Mouse (Mus musculus) spleen, adult 2 months (tissue): ENCODE measurements around the gene Plau. TPM values are rescaled to one million over a fixed set of nuclear protein-coding genes. Genes with fewer than 3 reads are reported as not detected.

Experiments
- DNase-seq, 2 experiments: peaks; one replicate each; pipeline versions ENCODE4 v3.0.0 to v3.0.0-alpha.2; 2012 to 2021; ENCODE audit warnings: low spot score in 2 of 2, low read depth in 1 of 2
- H3K27ac ChIP-seq: fragments of 200-500 bp; 2 replicates; pipeline ENCODE4 v1.5.1; 2012; ENCODE audit warnings: low read length, inconsistent platforms; ENCODE audit not compliant: insufficient read depth
- H3K27me3 ChIP-seq: fragments of 200-500 bp; 2 replicates; pipeline ENCODE4 v1.6.1; 2012; ENCODE audit warnings: mild to moderate bottlenecking, moderate library complexity, low read length, inconsistent platforms; ENCODE audit not compliant: control insufficient read depth, insufficient read depth
- H3K36me3 ChIP-seq: fragments of 200-500 bp; 2 replicates; pipeline ENCODE4 v1.6.1; 2012; ENCODE audit warnings: mild to moderate bottlenecking, low read length, inconsistent platforms; ENCODE audit not compliant: control insufficient read depth, insufficient read depth
- H3K4me1 ChIP-seq: fragments of 200-500 bp; 2 replicates; pipeline ENCODE4 v1.6.1; 2011; ENCODE audit warnings: inconsistent platforms; ENCODE audit not compliant: control insufficient read depth, insufficient read depth, insufficient read length
- H3K4me3 ChIP-seq: fragments of 200-500 bp; 2 replicates; pipeline ENCODE4 v1.5.1; 2011; ENCODE audit warnings: mild to moderate bottlenecking, inconsistent platforms; ENCODE audit not compliant: insufficient read depth, insufficient read length; ENCODE audit errors: extremely low read depth
- CTCF ChIP-seq: fragments of 200-500 bp; IDR thresholded peaks from 2 replicates; pipeline ENCODE4 v1.5.1; 2011; ENCODE audit warnings: mild to moderate bottlenecking, inconsistent platforms; ENCODE audit not compliant: insufficient read depth, insufficient read length, insufficient replicate concordance; ENCODE audit errors: extremely low read depth
- POLR2A ChIP-seq: fragments of 200-500 bp; IDR thresholded peaks from 2 replicates; pipeline ENCODE4 v1.6.1; 2011; ENCODE audit warnings: low read depth, low read length, inconsistent platforms
- WGBS: fragments of 180-500 bp; shearing (Covaris S2); methylation state at CpG from one replicate; pipeline ENCODE4 v1.1.7; 2018; 5-methylcytosine and 5-hydroxymethylcytosine counted together
- polyA plus RNA-seq: library from polyadenylated mRNA; depleted of rRNA; stranded (reverse); fragments of >200 nt; gene quantifications from 2 replicates; pipeline ENCODE4 v1.2.3, GENCODE M21; 2012

The Plau gene
- polyA plus RNA-seq, 1 experiment = 1.2 TPM

DNA sequence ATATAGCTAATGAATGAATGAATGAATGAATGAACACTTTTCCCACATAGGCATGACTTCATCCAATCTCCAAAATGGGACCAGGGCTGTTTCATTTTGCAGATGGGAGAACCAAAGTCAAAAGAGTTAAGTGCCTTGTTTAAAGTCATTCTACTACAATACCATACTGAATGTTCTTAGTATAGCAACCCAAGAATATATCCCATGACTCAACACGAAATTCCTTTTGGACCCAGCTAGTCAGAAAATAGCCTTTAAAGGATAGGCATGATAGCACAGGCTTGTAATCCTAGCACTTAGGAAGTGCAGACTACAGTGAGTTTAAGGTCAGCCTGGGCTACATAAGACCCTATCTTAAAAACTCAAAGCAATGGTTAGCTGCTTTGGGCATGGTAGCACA is 4.5 kb upstream of the Plau start:
- DNase-seq = no peak
- H3K36me3 ChIP-seq = no peaks in the 10 kb centered on the region
- TF ChIP-seq CTCF = no peak
- TF ChIP-seq POLR2A = no peak
- H3K4me3 ChIP-seq = no peak overlapping the region
- no peak overlapping the region for H3K27ac ChIP-seq
- peaks cover 2% of the 10 kb centered on the region; the same call in 1 of the 2 replicates for H3K27me3 ChIP-seq
- H3K4me1 ChIP-seq = peaks cover 11% of the 10 kb centered on the region
- 69% methylated on average over 1 of the region's 1 CpGs for WGBS

DNA sequence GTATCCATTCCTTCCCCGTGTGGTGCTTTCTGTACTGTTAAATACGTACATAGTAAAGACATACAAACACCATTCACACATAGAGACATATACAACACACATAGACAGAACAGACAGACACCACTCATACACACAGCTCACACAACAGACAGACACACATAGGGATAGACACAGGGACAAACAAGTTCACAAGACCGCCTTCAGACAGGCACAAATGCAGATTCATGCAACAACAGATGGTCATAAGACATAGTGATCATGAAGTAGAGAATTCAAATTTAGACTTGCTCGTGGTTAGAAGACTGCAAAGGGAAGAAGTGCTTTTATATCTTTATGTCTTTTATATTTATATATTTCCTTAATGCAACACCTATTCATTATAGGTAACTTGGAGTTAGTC is 2.9 kb upstream of the Plau start:
- H3K27ac ChIP-seq = no peak overlapping the region
- WGBS = 76% methylated on average over 4 of the region's 4 CpGs

DNA sequence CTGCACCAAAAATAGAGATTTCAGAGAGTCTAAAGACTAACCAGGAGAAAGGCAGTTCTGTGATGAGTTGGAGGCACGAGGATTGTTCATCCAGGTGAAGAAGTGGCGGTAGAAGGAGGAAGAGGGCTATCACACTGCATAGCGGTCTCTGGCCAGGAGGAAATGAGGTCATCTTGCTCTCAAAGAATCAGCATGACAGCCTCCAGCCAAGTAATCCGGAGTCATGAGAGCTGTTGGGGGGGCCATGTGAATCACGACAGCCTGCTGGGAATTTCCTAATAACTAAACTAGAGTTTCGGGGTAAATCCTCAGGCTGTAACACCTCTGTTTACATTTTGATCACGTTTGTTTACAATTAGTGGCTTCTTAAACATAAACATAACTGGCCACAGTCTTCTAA is 2.3 kb upstream of the Plau start:
- Histone ChIP-seq H3K4me3 (no peak overlapping the region), H3K4me1 (peaks cover 6% of the 10 kb centered on the region), H3K27ac (no peak overlapping the region), H3K27me3 (peaks cover 2% of the 10 kb centered on the region; the same call in 1 of the 2 replicates), H3K36me3 (no peaks in the 10 kb centered on the region)
- TF ChIP-seq POLR2A (no peak), CTCF (no peak)
- 54% methylated on average over 7 of the region's 7 CpGs for WGBS
- no peak for DNase-seq

More for the DNA sequence above, 2.9 kb upstream of the Plau start:
- H3K4me3 ChIP-seq = no peak overlapping the region
- no peaks in the 10 kb centered on the region for H3K36me3 ChIP-seq
- TF ChIP-seq POLR2A (no peak), CTCF (no peak)
- H3K27me3 ChIP-seq = peaks cover 2% of the 10 kb centered on the region; the same call in 1 of the 2 replicates
- peaks cover 9% of the 10 kb centered on the region for H3K4me1 ChIP-seq
- DNase-seq = no peak

DNA sequence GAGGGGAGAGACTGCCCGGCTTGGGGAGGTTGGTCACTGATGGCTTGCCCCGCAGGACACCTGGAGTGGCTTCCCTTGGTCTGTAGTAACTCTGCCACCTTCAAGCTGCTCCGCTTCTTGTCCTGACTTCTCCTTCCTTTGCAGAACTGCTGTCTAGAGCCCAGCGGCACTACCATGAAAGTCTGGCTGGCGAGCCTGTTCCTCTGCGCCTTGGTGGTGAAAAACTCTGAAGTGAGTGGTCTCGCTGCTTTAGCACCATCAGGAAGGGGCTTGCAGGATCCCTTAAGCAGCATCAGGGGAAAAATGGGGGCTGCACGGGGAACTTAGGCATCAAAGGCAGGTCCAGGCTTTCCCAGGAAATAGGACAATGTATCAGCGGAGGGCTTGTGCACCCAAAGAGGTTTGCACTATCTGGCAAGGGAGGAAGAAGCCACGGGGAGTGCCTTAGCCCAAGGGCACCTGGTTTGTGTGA is 481 bp downstream of the Plau start:
- H3K27me3 ChIP-seq = peaks cover 2% of the 10 kb centered on the region; the same call in 1 of the 2 replicates
- no peaks in the 10 kb centered on the region; the same call in 1 of the 2 replicates for H3K4me1 ChIP-seq
- H3K36me3 ChIP-seq = no peaks in the 10 kb centered on the region
- TF ChIP-seq POLR2A = no peak
- no peak for DNase-seq
- H3K27ac ChIP-seq = 0 out of 2 replicates have a peak overlapping the region, but pooled peaks have one; percentile 5
- peak overlapping the region; percentile 59 for H3K4me3 ChIP-seq
- WGBS = 14% methylated on average over 10 of the region's 10 CpGs

DNA sequence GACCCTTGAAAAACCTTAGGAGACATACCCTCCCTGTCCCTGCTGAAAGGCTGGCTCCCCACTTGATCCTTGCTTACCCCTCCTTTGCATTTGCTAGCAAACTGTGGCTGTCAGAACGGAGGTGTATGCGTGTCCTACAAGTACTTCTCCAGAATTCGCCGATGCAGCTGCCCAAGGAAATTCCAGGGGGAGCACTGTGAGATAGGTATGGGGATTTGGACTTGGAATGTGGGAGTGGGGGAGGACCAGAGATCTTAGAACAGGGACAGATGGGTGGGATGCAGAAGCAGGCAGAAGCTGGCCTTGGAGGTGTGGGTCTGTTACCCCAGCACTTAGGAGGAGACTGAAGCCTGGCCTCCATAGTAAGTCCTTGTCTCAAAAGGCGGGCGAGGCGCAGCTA is 1.2 kb downstream of the Plau start:
- TF ChIP-seq POLR2A (no peak), CTCF (no peak)
- H3K4me3 ChIP-seq = no peak overlapping the region
- H3K27me3 ChIP-seq = peaks cover 2% of the 10 kb centered on the region; the same call in 1 of the 2 replicates
- H3K36me3 ChIP-seq = no peaks in the 10 kb centered on the region
- H3K4me1 ChIP-seq = no peaks in the 10 kb centered on the region; the same call in 1 of the 2 replicates
- H3K27ac ChIP-seq = no peak overlapping the region
- WGBS = 89% methylated on average over 7 of the region's 7 CpGs
- no peak for DNase-seq

DNA sequence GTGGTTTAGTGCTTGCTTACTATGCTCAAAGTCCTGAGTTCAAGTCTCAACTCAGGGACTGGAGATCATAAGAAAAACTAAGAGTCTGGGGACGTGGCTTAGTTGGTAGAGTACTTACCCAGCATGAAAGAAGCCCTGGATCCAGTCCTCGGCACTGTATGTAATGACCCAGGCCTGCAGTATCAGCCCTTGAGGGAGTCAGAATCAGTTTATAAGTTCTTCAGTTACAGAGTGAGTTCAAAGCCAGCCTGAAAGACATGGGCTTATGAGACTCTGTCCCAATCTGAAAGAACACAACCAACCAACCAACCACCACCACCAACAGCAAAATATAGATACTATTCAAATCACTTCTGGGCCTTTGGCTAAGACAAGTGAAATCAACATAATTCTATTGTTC is 5.1 kb downstream of the Plau start:
- 96% methylated on average over 2 of the region's 2 CpGs for WGBS
- Histone ChIP-seq H3K36me3 (no peaks in the 10 kb centered on the region), H3K27ac (no peak overlapping the region), H3K4me1 (peaks cover 4% of the 10 kb centered on the region), H3K27me3 (peaks cover 2% of the 10 kb centered on the region; the same call in 1 of the 2 replicates), H3K4me3 (no peak overlapping the region)
- DNase-seq = no peak
- TF ChIP-seq CTCF (no peak), POLR2A (no peak)

DNA sequence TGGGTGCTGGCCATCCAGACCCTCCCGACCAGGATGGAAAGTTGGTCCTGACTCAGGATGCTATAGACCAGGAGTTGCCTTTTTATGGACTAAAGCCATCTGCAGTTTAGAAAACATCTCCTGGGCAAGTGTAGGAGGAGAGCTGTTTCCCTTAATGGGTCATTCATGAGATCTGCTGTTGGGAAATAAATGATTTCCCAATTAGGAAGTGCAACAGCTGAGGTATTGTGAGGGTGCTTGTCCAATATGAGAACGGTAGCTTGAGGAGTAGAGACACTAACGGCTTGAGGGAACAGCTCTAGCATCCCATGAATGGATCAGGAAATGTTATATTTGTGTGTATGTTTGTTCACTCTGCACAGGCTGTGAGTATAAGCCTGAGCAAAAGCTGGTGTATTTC is 6.2 kb downstream of the Plau start:
- no peak overlapping the region for H3K27ac ChIP-seq
- DNase-seq = no peak
- no peaks in the 10 kb centered on the region for H3K36me3 ChIP-seq
- H3K4me3 ChIP-seq = no peak overlapping the region
- no peaks in the 10 kb centered on the region for H3K27me3 ChIP-seq
- 88% methylated on average over 3 of the region's 3 CpGs for WGBS
- no peak for TF ChIP-seq POLR2A
- TF ChIP-seq CTCF = no peak
- H3K4me1 ChIP-seq = peaks cover 4% of the 10 kb centered on the region
